ENCODE assay signal across 11 mouse cellular contexts in the genomic region with DNA sequence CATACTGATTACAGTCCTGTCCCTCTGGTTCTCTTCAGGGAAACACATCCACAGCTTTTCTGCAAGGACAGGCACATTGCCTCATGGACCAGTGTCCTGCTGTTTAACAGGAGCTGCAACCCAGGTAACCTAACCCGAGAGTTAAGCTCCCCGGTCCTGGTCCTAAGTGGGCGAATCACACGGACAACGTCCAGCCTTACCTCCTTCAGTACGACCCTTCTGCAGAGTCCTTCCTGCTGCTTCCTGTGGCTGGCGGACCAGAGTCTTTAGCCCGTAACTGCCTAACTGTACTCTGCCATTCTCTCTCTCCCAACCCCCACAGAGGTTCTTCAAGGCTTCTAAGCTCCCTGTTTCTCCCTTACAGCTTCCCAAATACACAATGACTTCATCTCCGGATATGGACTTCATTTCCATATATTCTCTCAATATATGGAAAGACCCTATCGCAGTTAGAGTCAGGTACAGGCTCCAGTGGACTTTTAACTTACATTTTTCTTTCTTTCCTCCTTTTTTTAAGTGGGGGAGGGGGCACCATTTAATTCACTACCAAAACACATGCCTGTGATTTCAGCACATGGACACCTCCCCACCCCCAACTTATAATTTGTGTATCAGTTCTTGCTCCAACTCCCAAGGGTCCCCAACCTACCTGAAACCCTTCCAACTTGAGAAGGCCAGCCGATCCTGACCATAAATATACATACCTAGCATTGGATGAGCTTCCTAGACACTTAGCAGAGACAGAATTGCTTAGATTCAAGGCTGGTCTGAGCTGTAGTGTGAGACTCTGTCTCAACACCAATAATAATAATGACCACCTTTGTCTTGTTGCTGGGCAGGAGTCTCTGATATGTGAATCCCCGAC. TPM values are rescaled to one million over a fixed set of nuclear protein-coding genes. Genes with fewer than 3 reads are reported as not detected.
DNase-seq lines count a peak whose midpoint lies in the region; ATAC-seq lines count a peak whose summit lies in the region.
"Had no signal": no experiment of that assay in that cellular context is flagged by ENCODE, and none has a peak within 500 bp of the region (broad histone marks: within the 10 kb centered on the region; RNA-seq: fewer than 3 reads in every experiment).

No protein-coding gene starts in this region.

- H3K4me3 ChIP-seq in heart, embryonic 12.5 days: no peak overlapping the region
- H3K4me3 ChIP-seq in lung, embryonic 16.5 days (ENCODE audit: low read length): peak overlapping the region; percentile 22
- H3K4me3 ChIP-seq in hindbrain, embryonic 12.5 days: no peak overlapping the region
- no peak overlapping the region for H3K4me3 ChIP-seq in neural tube, embryonic 13.5 days

- H3K9ac ChIP-seq in heart, embryonic 12.5 days: peak overlapping the region; percentile 35; the same call in 1 of the 2 replicates
- peak overlapping the region; percentile 50 for H3K9ac ChIP-seq in lung, embryonic 16.5 days (ENCODE audit: low read length)
- H3K9ac ChIP-seq in hindbrain, embryonic 12.5 days: no peak overlapping the region
- peak overlapping the region; percentile 41; the same call in 1 of the 2 replicates for H3K9ac ChIP-seq in neural tube, embryonic 13.5 days

- 0 out of 2 replicates have a peak overlapping the region, but pooled peaks have one; percentile 11 for H3K4me2 ChIP-seq in heart, embryonic 12.5 days
- peak overlapping the region; percentile 29 for H3K4me2 ChIP-seq in lung, embryonic 16.5 days (ENCODE audit: low read depth, low read length)
- peak overlapping the region; percentile 19; the same call in 1 of the 2 replicates for H3K4me2 ChIP-seq in hindbrain, embryonic 12.5 days (replicated peaks)
- H3K4me2 ChIP-seq in neural tube, embryonic 13.5 days: no peak overlapping the region

- H3K4me1 ChIP-seq in heart, embryonic 12.5 days (replicated peaks): peaks cover 87% of the 10 kb centered on the region
- H3K4me1 ChIP-seq in lung, embryonic 16.5 days (replicated peaks; ENCODE audit: control insufficient read depth, insufficient read depth, low read length): peaks cover 49% of the 10 kb centered on the region
- H3K4me1 ChIP-seq in hindbrain, embryonic 12.5 days: peaks cover 72% of the 10 kb centered on the region
- peaks cover 77% of the 10 kb centered on the region for H3K4me1 ChIP-seq in neural tube, embryonic 13.5 days (replicated peaks)

- 38% methylated on average over 12 of the region's 12 CpGs for WGBS in heart, embryonic 12.5 days
- 37% methylated on average over 12 of the region's 12 CpGs for WGBS in lung, embryonic 16.5 days
- WGBS in hindbrain, embryonic 12.5 days: 58% methylated on average over 12 of the region's 12 CpGs
- WGBS in neural tube, embryonic 13.5 days: 54% methylated on average over 12 of the region's 12 CpGs

- intact Hi-C loops in heart, postnatal 14 days (cut with DNase I): no loop called here

- no peak for ATAC-seq in heart, embryonic 12.5 days (ENCODE audit: insufficient number of reproducible peaks, low FRiP score)
- ATAC-seq in lung, embryonic 16.5 days (ENCODE audit: low read depth): no peak
- ATAC-seq in hindbrain, embryonic 12.5 days (ENCODE audit: low FRiP score): no peak
- ATAC-seq in neural tube, embryonic 13.5 days (ENCODE audit: low read depth): no peak

- H3K36me3 ChIP-seq in heart, embryonic 12.5 days: no peaks in the 10 kb centered on the region
- H3K36me3 ChIP-seq in lung, embryonic 16.5 days (ENCODE audit: control insufficient read depth, insufficient read depth, low read length): no peaks in the 10 kb centered on the region
- no peaks in the 10 kb centered on the region for H3K36me3 ChIP-seq in hindbrain, embryonic 12.5 days
- H3K36me3 ChIP-seq in neural tube, embryonic 13.5 days: no peaks in the 10 kb centered on the region

- H3K27me3 ChIP-seq in heart, embryonic 12.5 days (replicated peaks): no peaks in the 10 kb centered on the region
- H3K27me3 ChIP-seq in lung, embryonic 16.5 days (ENCODE audit: control insufficient read depth, insufficient read depth, low read depth, low read length): no peaks in the 10 kb centered on the region
- H3K27me3 ChIP-seq in hindbrain, embryonic 12.5 days: no peaks in the 10 kb centered on the region
- H3K27me3 ChIP-seq in neural tube, embryonic 13.5 days: no peaks in the 10 kb centered on the region

- H3K27ac ChIP-seq in heart, embryonic 12.5 days (ENCODE audit: poor library complexity, severe bottlenecking): peak overlapping the region; percentile 55
- peak overlapping the region; percentile 89 for H3K27ac ChIP-seq in lung, embryonic 16.5 days (ENCODE audit: low read length)
- peak overlapping the region; percentile 44 for H3K27ac ChIP-seq in hindbrain, embryonic 12.5 days
- peak overlapping the region; percentile 65 for H3K27ac ChIP-seq in neural tube, embryonic 13.5 days (replicated peaks)

- H3K9me3 ChIP-seq in heart, embryonic 12.5 days (replicated peaks): no peaks in the 10 kb centered on the region
- no peaks in the 10 kb centered on the region for H3K9me3 ChIP-seq in lung, embryonic 16.5 days (ENCODE audit: control insufficient read depth, low read length)
- no peaks in the 10 kb centered on the region for H3K9me3 ChIP-seq in hindbrain, embryonic 12.5 days (replicated peaks)
- no peaks in the 10 kb centered on the region for H3K9me3 ChIP-seq in neural tube, embryonic 13.5 days

- no peak for DNase-seq in heart, postnatal 14 days
- no peak for DNase-seq in lung, postnatal 36 days
- no peak for DNase-seq in urinary bladder, postnatal 25 days (ENCODE audit: low spot score)
- DNase-seq in layer of hippocampus, adult 18-20 months (ENCODE audit: low spot score in 2 of 2): no peak
- DNase-seq: cerebellum, adult 11-12 months; right cerebral cortex, adult 18-20 months; thymus, postnatal 25 days had no signal

RNA-seq across cellular contexts. Expression of a gene that starts 11.6 kb away (rescaled TPM):
- 6.5 and 7.6 TPM in 2 replicates for polyA plus RNA-seq in heart, embryonic 12.5 days (2016; fragmentation: Nextera tagmentation; extraction: Ambion mirVana)
- total RNA-seq in heart, postnatal 14 days (2021): 10 to 100 TPM in 1 of 2 experiments, 1 to 10 TPM in 1; 7.8 to 10.0 TPM
- polyA plus RNA-seq in lung, embryonic 16.5 days (2015; fragmentation: Nextera tagmentation; extraction: Ambion mirVana): 7.0 and 7.5 TPM in 2 replicates
- 21.9 and 23.8 TPM in 2 replicates for polyA plus RNA-seq in hindbrain, embryonic 12.5 days (2016; fragmentation: Nextera tagmentation; extraction: Ambion mirVana)
- 13.6 and 15.3 TPM in 2 replicates for polyA plus RNA-seq in neural tube, embryonic 13.5 days (2015; fragmentation: Nextera tagmentation; extraction: Ambion mirVana)
- total RNA-seq in layer of hippocampus, adult 18-20 months (2021): 10 to 100 TPM; 17.6 to 19.0 TPM
